Mouse (Mus musculus) heart, embryonic 13.5 days (tissue): Measurements from ENCODE around the gene Exd2. TPM values are rescaled to one million over a fixed set of nuclear protein-coding genes. Genes with fewer than 3 reads are reported as not detected.

Experiments
- polyA plus RNA-seq: library from polyadenylated mRNA; unstranded; fragments of >200 nt; fragmentation: Nextera tagmentation; extraction: Ambion mirVana; gene quantifications from 2 replicates; pipeline ENCODE4 v1.2.1, GENCODE M21; 2015

Gene Exd2
- polyA plus RNA-seq, 1 experiment from 2014 or later, result 16.6 TPM

Other genes starting within 250 kb of the Exd2 start
- gene Actn1, start 202.7 kb upstream of the Exd2 start, polyA plus RNA-seq, result 39.5 and 40.4 TPM in 2 replicates
- gene Dcaf5, start 26.5 kb upstream of the Exd2 start, polyA plus RNA-seq, result 9.2 and 10.6 TPM in 2 replicates
- gene Galnt16, start 55.2 kb downstream of the Exd2 start, polyA plus RNA-seq, result 3.2 and 3.7 TPM in 2 replicates
- 15.9 and 17.2 TPM in 2 replicates for gene Slc39a9, start 180.8 kb downstream of the Exd2 start, polyA plus RNA-seq
- gene Erh, start 181.2 kb downstream of the Exd2 start, polyA plus RNA-seq, result 165 and 195 TPM in 2 replicates
- gene Plekhd1, start 229.5 kb downstream of the Exd2 start, polyA plus RNA-seq, result 0.57 and 0.78 TPM in 2 replicates